Mouse (Mus musculus): Measurements from ENCODE around the gene Hat1. TPM values are rescaled to one million over a fixed set of nuclear protein-coding genes. Genes with fewer than 3 reads are reported as not detected.

The Hat1 gene
- 0.36 and 0.50 TPM in 2 replicates for polyA plus RNA-seq (2012; rRNA removed; ENCODE audit: low replicate concordance)

GRCm38 (mm10) chr2:71388951-71389763, at the start of gene Hat1:
Hat1 (plus strand) TSS chr2:71388958.

GRCm38 (mm10) chr2:71367125-71367880, 21.5 kb upstream of the Hat1 start, which contains the start of gene Slc25a12:
Slc25a12 (minus strand) TSS chr2:71367749.

GRCm38 (mm10) chr2:71453161-71453916, 64.6 kb downstream of the Hat1 start, which contains the start of gene Metap1d:
Metap1d (plus strand) TSS chr2:71453276.

Other genes with a start within 250 kb of the Hat1 start
- 3.9 TPM in 2 replicates for gene Dync1i2, start 177.3 kb upstream of the Hat1 start, polyA plus RNA-seq (2012; rRNA removed; ENCODE audit: low replicate concordance)
- 9.8 and 12.2 TPM in 2 replicates for gene Slc25a12, start 21.2 kb upstream of the Hat1 start, polyA plus RNA-seq (2012; rRNA removed; ENCODE audit: low replicate concordance)
- gene Metap1d, start 64.3 kb downstream of the Hat1 start, polyA plus RNA-seq (2012; rRNA removed; ENCODE audit: low replicate concordance) = 3.4 and 3.6 TPM in 2 replicates
- gene Dlx1, start 139.2 kb downstream of the Hat1 start, polyA plus RNA-seq (2012; rRNA removed; ENCODE audit: low replicate concordance) = 0.24 and 0.74 TPM in 2 replicates
- gene Dlx2, start 157.8 kb downstream of the Hat1 start, polyA plus RNA-seq (2012; rRNA removed; ENCODE audit: low replicate concordance) = 0.58 TPM in 2 replicates